Mouse (Mus musculus): ENCODE data around the gene Gm28551. TPM values are rescaled to one million over a fixed set of nuclear protein-coding genes. Genes with fewer than 3 reads are reported as not detected.

The Gm28551 gene
- polyA plus RNA-seq, 1 experiment, result not detected

- peak; percentile 80 for DNase-seq (ENCODE audit: low read depth, low spot score)
- WGBS, result under 1% methylated on average over 66 of the region's 66 CpGs
These were observed 55.7 kb downstream of the Gm28551 start, which contains the start of the genes Pms1, Ormdl1 and Gm28778 for GRCm38 (mm10) chr1:53296581-53297383. Gene Pms1, minus strand, starts transcription at chr1:53297018. Gene Ormdl1, plus strand, starts transcription at chr1:53297095. Gene Gm28778, plus strand, starts transcription at chr1:53297111.

- no peak for DNase-seq (ENCODE audit: low read depth, low spot score)
- 27% methylated on average over 3 of the region's 3 CpGs for WGBS
These were observed 61.3 kb downstream of the Gm28551 start for GRCm38 (mm10) chr1:53291197-53291596.

Other genes starting within 250 kb of the Gm28551 start
- not detected in 2 replicates for gene 1700019A02Rik, start 165.0 kb downstream of the Gm28551 start, polyA plus RNA-seq (2012; rRNA removed)
- 0.92 and 2.1 TPM in 2 replicates for gene Pms1, start 55.6 kb downstream of the Gm28551 start, polyA plus RNA-seq (2012; rRNA removed)
- gene Ormdl1, start 55.6 kb downstream of the Gm28551 start, polyA plus RNA-seq (2012; rRNA removed), result 10.0 and 10.8 TPM in 2 replicates
- 11.8 and 19.8 TPM in 2 replicates for gene Gm28778, start 55.6 kb downstream of the Gm28551 start, polyA plus RNA-seq (2012; rRNA removed)
- 3.7 and 4.6 TPM in 2 replicates for gene Osgepl1, start 39.0 kb downstream of the Gm28551 start, polyA plus RNA-seq (2012; rRNA removed)
- not detected in 2 replicates for gene Asdurf, start within 50 bp of the Gm28551 start, polyA plus RNA-seq (2012; rRNA removed)
- 5.6 and 7.6 TPM in 2 replicates for gene Asnsd1, start 85 bp upstream of the Gm28551 start, polyA plus RNA-seq (2012; rRNA removed)

Data from large intestine, adult 2 months (tissue).